ENCODE assay signal across 9 mouse cellular contexts in genomic region chr8:120485551-120486476, GRCm38 (mm10).
DNase-seq lines count a peak whose midpoint lies in the region; ATAC-seq and TF ChIP-seq lines count a peak whose summit lies in the region.
"Had no signal": no experiment of that assay in that cellular context is flagged by ENCODE, and none has a peak within 500 bp of the region (broad histone marks: within the 10 kb centered on the region; RNA-seq: fewer than 3 reads in every experiment).

No protein-coding gene starts in this region.

- H3K4me3 ChIP-seq in E14TG2a.4 (replicated peaks; ENCODE audit: low read length), result peak overlapping the region; percentile 88
- H3K4me3 ChIP-seq in forebrain, embryonic 14.5 days (ENCODE audit: low read depth, low read length), result peak overlapping the region; percentile 95
- peak overlapping the region; percentile 98 to 99 for H3K4me3 ChIP-seq in liver, embryonic 14.5 days (ENCODE audit: insufficient read depth in 1 of 2, low read depth in 2 of 2, low read length in 2 of 2)

- H3K9ac ChIP-seq in forebrain, embryonic 14.5 days (ENCODE audit: low read length), result peak overlapping the region; percentile 97; the same call in 1 of the 2 replicates
- H3K9ac ChIP-seq in liver, embryonic 14.5 days (replicated peaks), result peak overlapping the region; percentile 92

- peak overlapping the region; percentile 90 for H3K4me2 ChIP-seq in forebrain, embryonic 14.5 days (ENCODE audit: low read length)
- H3K4me2 ChIP-seq in liver, embryonic 14.5 days (ENCODE audit: low read depth), result peak overlapping the region; percentile 88

- peaks cover 59% of the 10 kb centered on the region for H3K27me3 ChIP-seq in E14TG2a.4 (ENCODE audit: insufficient read depth, low read length)
- no peaks in the 10 kb centered on the region for H3K27me3 ChIP-seq in forebrain, embryonic 14.5 days (replicated peaks; ENCODE audit: control insufficient read depth, insufficient read depth, low read length)
- H3K27me3 ChIP-seq in liver, embryonic 14.5 days (ENCODE audit: control insufficient read depth, insufficient read depth, low read length), result no peaks in the 10 kb centered on the region

- H3K27ac ChIP-seq in forebrain, embryonic 14.5 days (ENCODE audit: low read depth, low read length), result peak overlapping the region; percentile 100
- H3K27ac ChIP-seq in liver, embryonic 14.5 days, result peak overlapping the region; percentile 93

- TF ChIP-seq CTCF in E14TG2a.4 (conservative IDR thresholded peaks at IDR 0.05; ENCODE audit: low read length), result no peak
- TF ChIP-seq CTCF in liver, embryonic 14.5 days (IDR thresholded peaks at IDR 0.05; ENCODE audit: low read depth), result peak; percentile 12; the same call in 1 of the 2 replicates

- H3K36me3 ChIP-seq in E14TG2a.4 (ENCODE audit: insufficient read depth, low read length), result no peaks in the 10 kb centered on the region
- no peaks in the 10 kb centered on the region for H3K36me3 ChIP-seq in forebrain, embryonic 14.5 days (ENCODE audit: control insufficient read depth, insufficient read depth, low read length)
- no peaks in the 10 kb centered on the region for H3K36me3 ChIP-seq in liver, embryonic 14.5 days (replicated peaks; ENCODE audit: control insufficient read depth, insufficient read depth, low read depth)

- WGBS in forebrain, embryonic 14.5 days, result 14% methylated on average over 21 of the region's 21 CpGs
- 16% methylated on average over 21 of the region's 21 CpGs for WGBS in liver, embryonic 14.5 days (ENCODE audit: insufficient replicate concordance)

- peaks cover 7% of the 10 kb centered on the region for H3K9me3 ChIP-seq in E14TG2a.4 (ENCODE audit: low read length)
- H3K9me3 ChIP-seq in forebrain, embryonic 14.5 days (replicated peaks; ENCODE audit: control insufficient read depth, low read length), result no peaks in the 10 kb centered on the region
- H3K9me3 ChIP-seq in liver, embryonic 14.5 days (ENCODE audit: control insufficient read depth, low read length), result no peaks in the 10 kb centered on the region

- peak; percentile 72 for DNase-seq in 416B (ENCODE audit: low read depth)
- no peak for DNase-seq in forebrain, embryonic 14.5 days (ENCODE audit: low spot score)
- peak; percentile 80 for DNase-seq in liver, embryonic 14.5 days (ENCODE audit: low read depth in 3 of 3, low spot score in 3 of 3)
- no peak for DNase-seq in adrenal gland, adult 18-20 months (ENCODE audit: low spot score in 2 of 2)
- no peak for DNase-seq in layer of hippocampus, adult 9-10 months (ENCODE audit: low spot score)
- DNase-seq in gastrocnemius, adult 8-10 months (ENCODE audit: low spot score in 2 of 2), result no peak
- DNase-seq: cerebellum, postnatal 36 days had no signal

- ATAC-seq in forebrain, embryonic 14.5 days, result no peak
- ATAC-seq in liver, embryonic 14.5 days (ENCODE audit: insufficient read depth), result peak; percentile 69
- no peak for ATAC-seq in CD4-positive, CD25-positive, alpha-beta regulatory T cell, adult 4 months

- H3K4me1 ChIP-seq in E14TG2a.4 (replicated peaks; ENCODE audit: low read depth, low read length), result peaks cover 51% of the 10 kb centered on the region
- peaks cover 35% of the 10 kb centered on the region for H3K4me1 ChIP-seq in forebrain, embryonic 14.5 days (ENCODE audit: control insufficient read depth, insufficient read depth, low read length)
- H3K4me1 ChIP-seq in liver, embryonic 14.5 days (replicated peaks; ENCODE audit: control insufficient read depth in 2 of 2, insufficient read depth in 2 of 2, low read length in 1 of 2), result peaks cover 30 to 34% of the 10 kb centered on the region in 2 experiments

- no peak; the same call in 1 of the 2 replicates for TF ChIP-seq EP300 in liver, embryonic 14.5 days (IDR thresholded peaks at IDR 0.05; ENCODE audit: low read depth)

Comparison
In these comparisons a context has a peak if more than half of its experiments do, and no peak if none do; other contexts are left out.
1. DNase-seq: peak in 416B (single experiment) and liver, embryonic 14.5 days (3 of 3); none in forebrain, embryonic 14.5 days (single experiment), adrenal gland, adult 18-20 months (0 of 2), layer of hippocampus, adult 9-10 months (single experiment) and gastrocnemius, adult 8-10 months (0 of 2).
2. Peak in every context shown above with its lines, with median percentiles within 50 percentile points of each other: H3K4me3 ChIP-seq.